Comparison of ENCODE assay signal across 8 mouse cellular contexts in genomic region chr16:31948345-31948774, GRCm38 (mm10). TPM values are rescaled to one million over a fixed set of nuclear protein-coding genes. Genes with fewer than 3 reads are reported as not detected.
DNase-seq lines count a peak whose midpoint lies in the region; ATAC-seq lines count a peak whose summit lies in the region.

Gene 0610012G03Rik, minus strand, starts transcription at chr16:31948494.
Gene Ncbp2, plus strand, starts transcription at chr16:31948513.

- peak within 1 kb of the TSS; percentile 92 for H3K27ac ChIP-seq in hindbrain, embryonic 16.5 days (ENCODE audit: low read depth, low read length)
- H3K27ac ChIP-seq in macrophage: peak within 1 kb of the TSS; percentile 96

- under 1% methylated on average over 55 of the region's 55 CpGs for WGBS in hindbrain, embryonic 16.5 days
- 0% methylated on average over 55 of the region's 55 CpGs for WGBS in macrophage (ENCODE audit: missing documents)

- H3K4me2 ChIP-seq in hindbrain, embryonic 16.5 days (ENCODE audit: low read length): peak within 1 kb of the TSS; percentile 95

- no peaks in the 10 kb centered on the region for H3K9me3 ChIP-seq in hindbrain, embryonic 16.5 days (ENCODE audit: control insufficient read depth, low read length)

- ATAC-seq in hindbrain, embryonic 16.5 days: peak; percentile 92

- H3K4me1 ChIP-seq in hindbrain, embryonic 16.5 days (ENCODE audit: control insufficient read depth, insufficient read depth, low read depth, low read length): peaks cover 43% of the 10 kb centered on the region

- H3K36me3 ChIP-seq in hindbrain, embryonic 16.5 days (ENCODE audit: control insufficient read depth, insufficient read depth, low read length): peaks cover 2% of the 10 kb centered on the region; the same call in 1 of the 2 replicates
- peaks cover 15% of the 10 kb centered on the region; the same call in 1 of the 2 replicates for H3K36me3 ChIP-seq in macrophage (ENCODE audit: inconsistent target)

- H3K79me2 ChIP-seq in macrophage (ENCODE audit: inconsistent target): peaks cover 88% of the 10 kb centered on the region

- DNase-seq in T-cell, adult 2 months (ENCODE audit: low spot score): peak; percentile 96
- peak; percentile 95 to 96 for DNase-seq in cerebellum, postnatal 36 days
- peak; percentile 95 for DNase-seq in gastrocnemius, adult 18-20 months (ENCODE audit: low spot score)
- peak; percentile 98 for DNase-seq in left cerebral cortex, adult 18-20 months (ENCODE audit: low spot score in 2 of 2)
- DNase-seq in right cerebral cortex, adult 18-20 months: peak; percentile 96
- peak; percentile 94 for DNase-seq in urinary bladder, postnatal 10 days (ENCODE audit: low spot score)

- H3K27me3 ChIP-seq in hindbrain, embryonic 16.5 days (replicated peaks; ENCODE audit: control insufficient read depth, insufficient read depth, low read length): no peaks in the 10 kb centered on the region

- peak within 1 kb of the TSS; percentile 81 for H3K4me3 ChIP-seq in hindbrain, embryonic 16.5 days (ENCODE audit: low read length)
- H3K4me3 ChIP-seq in macrophage (ENCODE audit: inconsistent target): peak within 1 kb of the TSS; percentile 99

- H3K9ac ChIP-seq in hindbrain, embryonic 16.5 days (ENCODE audit: low read depth, low read length): peak within 1 kb of the TSS; percentile 89

RNA-seq across cellular contexts. Expression of gene 0610012G03Rik, which starts in this region (rescaled TPM):
- total RNA-seq in gastrocnemius, adult 18-20 months (2021): 10 to 100 TPM; 52.7 to 56.6 TPM
- polyA plus RNA-seq in hindbrain, embryonic 16.5 days (2015; fragmentation: Nextera tagmentation; extraction: Ambion mirVana): 128 and 132 TPM in 2 replicates
- total RNA-seq in left cerebral cortex, adult 18-20 months (2021): 10 to 100 TPM; 39.5 to 42.0 TPM
- 10 to 100 TPM in 13 of 26 experiments, 1 to 10 TPM in 13; 2.1 to 31.2 (median 9.4) TPM for total RNA-seq in macrophage (2018; cell fraction: chromatin; rRNA removed)
- 10 to 100 TPM; 43.3 to 93.4 (median 71.3) TPM for total RNA-seq in macrophage (2018; cell fraction: cytosol; rRNA removed)
- total RNA-seq in macrophage (2018; cell fraction: nucleus; rRNA removed): 10 to 100 TPM in 20 of 26 experiments, 1 to 10 TPM in 6; 7.3 to 54.3 (median 17.0) TPM
- 30.6 to 67.1 TPM (median 53.4 TPM) in 3 replicates for polyA plus RNA-seq in macrophage (2018)

RNA-seq across cellular contexts. Expression of gene Ncbp2, which starts in this region (rescaled TPM):
- total RNA-seq in gastrocnemius, adult 18-20 months (2021): 10 to 100 TPM; 12.4 to 13.6 TPM
- 91.7 and 95.0 TPM in 2 replicates for polyA plus RNA-seq in hindbrain, embryonic 16.5 days (2015; fragmentation: Nextera tagmentation; extraction: Ambion mirVana)
- 10 to 100 TPM; 50.1 to 50.8 TPM for total RNA-seq in left cerebral cortex, adult 18-20 months (2021)
- 10 to 100 TPM in 19 of 26 experiments, 1 to 10 TPM in 7; 3.5 to 39.6 (median 17.1) TPM for total RNA-seq in macrophage (2018; cell fraction: chromatin; rRNA removed)
- 10 to 100 TPM; 24.6 to 44.5 (median 36.8) TPM for total RNA-seq in macrophage (2018; cell fraction: cytosol; rRNA removed)
- 10 to 100 TPM in 23 of 26 experiments, 1 to 10 TPM in 3; 8.0 to 44.1 (median 20.0) TPM for total RNA-seq in macrophage (2018; cell fraction: nucleus; rRNA removed)
- polyA plus RNA-seq in macrophage (2018): 39.9 to 50.1 TPM (median 49.5 TPM) in 3 replicates

Comparison
In these comparisons a context has a peak if more than half of its experiments do, and no peak if none do; other contexts are left out.
1. Peak in every context shown above with its lines: DNase-seq, ATAC-seq, H3K4me3 ChIP-seq and H3K27ac ChIP-seq.